Mouse (Mus musculus) mouse trophoblast stem cell (cell line): ENCODE measurements at regions not wholly inside any gene's neighbourhood (a gene's known extent, or its start where the extent isn't known, plus 50 kb on each side); places are given as distances from the start of the nearest gene placed in this dataset.

Experiments used
- in situ Hi-C, 2 experiments: fragments of 300-500 bp; cut with MseI, MboI; formaldehyde crosslinking; loops; 2 replicates in 1 of 2; 3 replicates in 1 of 2; pipeline ENCODE4 v1.15.1; 2025

GRCm38 (mm10) chr12:27500516-27500915, 158.1 kb upstream of the Sox11 start:
- in situ Hi-C loops, result loop anchor here in 1 of 2 experiments (10.0 kb wide), 1 partner anchor 156 kb away; the partner anchor contains the start of gene Sox11

DNA sequence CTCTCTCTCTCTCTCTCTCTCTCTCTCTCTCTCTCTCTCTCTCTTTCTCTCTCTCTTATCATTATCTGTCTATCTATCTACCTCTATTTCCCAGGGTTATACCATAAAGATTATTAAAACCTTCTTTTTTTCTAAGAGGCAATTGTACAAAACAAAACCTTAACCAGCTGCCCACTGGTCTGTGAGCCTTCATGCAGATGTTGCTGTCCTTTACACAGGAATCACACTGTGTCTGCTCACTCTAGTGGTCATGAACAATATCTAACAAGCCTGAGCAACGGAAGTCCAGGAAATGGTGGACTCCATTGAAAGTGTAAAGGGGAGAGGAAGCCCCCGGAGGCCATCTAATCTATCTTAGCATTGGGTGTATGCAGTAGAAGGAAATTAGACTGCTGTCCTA, 156.9 kb upstream of the Sox11 start:
- in situ Hi-C loops, result no loop called here

DNA sequence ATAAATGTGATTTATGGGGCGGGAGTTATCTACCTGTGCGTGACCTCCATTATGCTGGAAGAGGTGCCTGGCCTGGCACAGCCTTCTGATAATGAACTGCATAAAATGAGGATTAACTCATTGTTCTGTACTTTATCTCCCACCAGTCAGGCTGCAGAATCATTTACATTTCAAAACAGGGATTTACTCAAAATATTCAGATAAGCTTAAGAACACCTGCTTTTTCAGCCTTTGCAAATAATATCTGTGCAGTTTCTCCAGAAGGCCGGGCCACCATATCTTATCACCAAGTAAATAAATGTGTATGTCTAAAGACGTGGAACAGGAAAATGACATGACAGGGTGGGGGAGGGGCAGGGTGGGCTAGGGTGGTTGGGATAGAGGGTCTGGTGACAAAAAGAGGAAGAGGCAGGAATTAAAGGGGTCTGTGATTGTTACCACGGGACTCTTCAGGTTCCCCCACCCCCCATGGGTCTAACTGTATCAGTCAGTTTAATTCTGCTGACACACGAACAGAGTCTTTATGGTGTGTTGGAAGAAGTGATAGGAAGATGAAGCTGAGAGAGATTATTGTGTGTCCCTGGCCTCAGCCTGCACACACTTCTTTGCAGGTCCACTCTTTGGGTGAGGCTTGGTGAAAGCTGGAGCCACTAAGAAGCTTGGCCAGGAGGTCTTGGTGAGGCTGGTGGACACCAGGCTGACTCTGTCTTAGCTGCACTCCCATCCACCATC, 154.6 kb upstream of the Sox11 start:
- in situ Hi-C loops, result no loop called here

GRCm38 (mm10) chr12:27492270-27492669, 149.9 kb upstream of the Sox11 start:
- in situ Hi-C loops, result no loop called here

GRCm38 (mm10) chr12:27481230-27481629, 138.9 kb upstream of the Sox11 start:
- in situ Hi-C loops, result no loop called here

DNA sequence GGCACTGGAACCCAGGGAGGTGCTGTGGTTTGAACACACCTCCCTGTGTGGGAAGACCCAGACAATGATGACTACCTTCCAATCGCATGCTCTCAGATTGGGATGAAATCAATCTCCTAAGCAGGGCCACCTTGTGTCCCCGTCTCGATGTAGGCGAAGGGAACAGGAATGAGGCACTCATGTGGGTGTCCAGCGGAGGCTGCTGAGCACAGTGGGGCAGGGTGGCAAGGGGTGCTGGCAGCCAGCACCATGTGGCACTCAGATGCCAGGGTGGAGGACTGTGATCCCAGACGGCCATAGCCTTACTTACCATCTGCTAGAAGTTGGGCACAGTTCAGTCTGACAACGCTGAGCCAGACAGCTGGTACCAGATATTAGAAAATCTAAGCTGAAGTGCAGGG, 137.2 kb upstream of the Sox11 start:
- in situ Hi-C loops, result no loop called here

DNA sequence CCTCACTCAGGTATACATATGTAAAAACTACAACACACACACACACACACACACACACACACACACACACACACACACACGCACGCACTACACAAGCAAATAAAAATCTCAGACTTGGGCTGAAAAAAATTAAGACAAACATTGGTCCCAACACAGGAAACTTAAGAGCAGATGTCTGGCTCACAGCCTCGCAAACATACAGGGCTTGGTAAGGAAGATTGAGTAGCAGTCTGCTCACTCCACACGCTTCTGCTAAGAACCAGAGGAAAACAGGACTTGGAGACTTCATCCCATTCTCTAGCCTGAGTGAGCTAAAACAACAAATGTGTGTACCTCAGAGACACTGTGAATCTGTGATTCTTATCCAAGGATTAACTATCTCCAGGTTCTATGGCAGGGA, 132.3 kb upstream of the Sox11 start:
- in situ Hi-C loops, result no loop called here

DNA sequence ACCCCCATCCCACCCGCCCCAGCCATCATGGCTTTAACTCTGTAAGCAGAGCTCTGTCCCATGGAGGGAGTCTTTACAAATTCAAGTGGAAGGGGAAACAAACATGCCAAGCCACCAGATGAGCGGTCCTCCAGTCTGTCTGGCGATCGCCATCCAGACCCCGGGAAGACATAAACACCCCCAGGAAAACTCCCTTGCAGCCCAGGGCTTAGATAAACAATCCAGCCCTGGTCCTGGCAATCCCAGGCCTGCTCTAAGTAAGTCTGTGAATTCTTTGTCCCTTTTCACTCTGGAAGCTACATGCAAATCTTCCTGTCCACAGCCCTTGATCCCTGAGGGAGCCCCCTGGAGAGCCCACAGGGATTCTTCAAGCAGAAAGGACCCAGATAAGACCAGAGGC, 129.2 kb upstream of the Sox11 start:
- in situ Hi-C loops, result no loop called here

- in situ Hi-C loops, result no loop called here
These were observed 128.0 kb upstream of the Sox11 start for GRCm38 (mm10) chr12:27470346-27470745.

DNA sequence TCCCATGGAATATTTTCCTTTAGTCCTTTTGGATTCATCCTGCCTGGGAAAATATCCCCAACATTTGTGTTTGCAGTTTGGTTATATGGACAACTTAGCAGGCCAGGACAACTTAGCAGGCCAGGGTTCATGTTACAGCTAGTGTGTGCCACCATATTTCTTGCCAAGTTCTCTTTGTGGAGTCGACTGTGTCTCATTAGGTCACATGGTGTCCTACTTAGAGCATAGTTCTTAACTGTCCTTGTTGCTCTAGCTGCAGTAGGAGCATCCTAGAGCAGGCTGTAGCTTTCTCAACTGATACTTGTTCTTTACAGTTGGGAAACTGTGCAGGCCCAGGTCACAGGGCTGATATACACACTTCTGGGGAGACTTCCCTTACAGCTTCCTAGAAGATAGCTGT, 126.4 kb upstream of the Sox11 start:
- in situ Hi-C loops, result no loop called here

DNA sequence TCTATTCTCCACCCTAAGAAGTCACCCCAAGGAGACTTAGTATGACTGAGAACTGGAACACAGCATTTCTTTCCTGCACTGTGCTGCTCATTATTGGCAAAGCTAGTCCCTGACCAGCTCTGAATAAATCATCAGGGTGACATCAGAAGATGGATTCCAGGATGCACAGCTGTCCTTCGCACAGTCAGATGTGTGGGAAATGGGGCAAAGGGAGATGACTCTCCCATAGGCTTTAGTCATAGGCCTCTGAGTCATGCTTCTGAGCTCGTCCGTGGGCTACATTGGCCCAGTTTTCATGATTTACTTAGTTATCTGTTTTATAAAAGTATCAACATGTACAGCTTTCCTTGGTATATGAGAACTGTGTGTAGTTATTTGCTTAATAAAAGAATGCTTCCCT, 125.8 kb upstream of the Sox11 start:
- in situ Hi-C loops, result no loop called here

- in situ Hi-C loops, result no loop called here
These were observed 123.3 kb upstream of the Sox11 start for GRCm38 (mm10) chr12:27465499-27466150.

DNA sequence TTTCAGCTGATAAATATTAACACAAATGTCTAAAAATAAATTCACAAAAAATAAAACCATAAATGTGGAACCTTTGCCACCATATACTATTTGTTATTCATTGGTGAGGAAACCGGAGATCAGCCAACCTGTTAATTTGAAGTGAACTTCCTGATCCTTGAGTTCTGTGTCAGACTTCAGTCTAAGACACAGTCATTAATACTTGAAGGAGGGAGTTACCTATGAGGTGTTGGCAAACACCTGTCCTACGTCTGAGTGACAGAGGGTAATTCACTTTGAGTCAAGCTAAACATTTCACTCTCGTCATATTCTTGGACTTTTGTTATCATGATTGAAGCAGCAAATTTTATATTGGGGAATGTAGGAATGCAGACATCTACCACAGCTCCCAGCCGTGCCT, 116.3 kb upstream of the Sox11 start:
- in situ Hi-C loops, result no loop called here

DNA sequence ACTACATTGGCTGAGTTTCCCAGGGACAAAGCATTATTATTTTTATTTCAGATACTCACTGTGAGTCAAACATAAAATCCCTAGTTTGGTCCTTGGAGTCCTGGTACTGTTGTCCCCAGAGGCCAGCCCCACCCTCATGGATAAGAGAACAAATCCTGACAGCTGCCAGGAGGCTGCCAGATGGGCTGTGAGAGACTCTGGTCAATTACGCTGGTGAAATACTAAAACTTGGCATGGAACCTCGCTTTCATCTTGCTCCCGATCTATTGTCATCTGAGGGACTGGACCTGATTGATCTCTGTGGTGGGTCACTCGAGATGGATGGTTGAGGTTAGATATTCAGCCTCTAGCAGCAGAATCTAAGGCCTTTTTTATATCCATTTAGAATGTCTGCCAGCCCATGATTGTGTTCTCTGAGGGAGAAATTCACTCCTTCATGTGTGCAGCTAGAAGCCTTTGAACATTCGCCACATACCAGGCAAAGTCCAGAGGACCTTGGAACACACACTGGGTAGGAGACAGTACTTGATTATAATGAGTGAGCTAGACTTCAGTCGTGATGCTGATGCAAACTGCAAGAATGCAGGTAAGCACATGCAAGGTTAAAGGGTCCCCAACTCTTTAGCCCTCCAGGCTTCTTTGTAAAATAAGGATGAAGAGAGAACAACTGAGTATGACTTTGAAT, 95.4 kb upstream of the Sox11 start:
- in situ Hi-C loops, result no loop called here

- in situ Hi-C loops, result no loop called here
These were observed 89.0 kb upstream of the Sox11 start for GRCm38 (mm10) chr12:27431338-27431737.

- in situ Hi-C loops, result no loop called here
These were observed 75.1 kb upstream of the Sox11 start for GRCm38 (mm10) chr12:27417387-27418009.

DNA sequence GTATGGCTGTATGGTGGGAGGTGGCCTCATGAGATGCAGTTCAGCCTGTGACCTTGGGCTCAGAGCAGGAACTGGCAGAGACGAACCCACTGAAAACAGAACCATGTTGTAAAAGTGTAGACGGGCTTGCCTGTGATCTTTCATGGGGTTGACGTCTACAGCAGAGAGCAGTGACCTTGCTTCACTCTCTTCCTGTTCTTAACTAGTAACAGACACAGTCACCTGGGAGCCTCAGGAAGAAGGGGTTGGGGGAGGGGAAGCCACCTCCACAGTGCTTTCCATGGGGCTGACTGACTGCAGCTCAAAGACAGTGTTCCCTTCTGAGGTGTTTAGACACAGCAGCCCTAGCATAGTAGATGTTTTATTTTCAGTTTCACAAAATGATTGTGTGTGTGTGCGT, 68.2 kb upstream of the Sox11 start:
- in situ Hi-C loops, result no loop called here

GRCm38 (mm10) chr12:27408440-27408839, 66.1 kb upstream of the Sox11 start:
- in situ Hi-C loops, result no loop called here

GRCm38 (mm10) chr12:27399392-27399791, 57.0 kb upstream of the Sox11 start:
- in situ Hi-C loops, result no loop called here
